Mouse (Mus musculus) CH12.LX (cell line): ENCODE measurements at regions not wholly inside any gene's neighbourhood (a gene's known extent, or its start where the extent isn't known, plus 50 kb on each side); places are given as distances from the start of the nearest gene placed in this dataset.

ENCODE experiments used
- DNase-seq: peaks from one replicate; pipeline ENCODE4 v3.0.0-alpha.2; 2013; ENCODE audit errors: extremely low read depth
- H3K27ac ChIP-seq: 2 replicates; pipeline ENCODE4 v1.5.1; 2012; ENCODE audit warnings: low read depth, mild to moderate bottlenecking, control low read depth, moderate library complexity; ENCODE audit not compliant: insufficient read depth
- H3K27me3 ChIP-seq: replicated peaks from 2 replicates; pipeline ENCODE3; 2012; ENCODE audit warnings: inconsistent platforms
- H3K36me3 ChIP-seq, 2 experiments: replicated peaks in 1 of 2; 2 replicates each; pipeline versions ENCODE3 to v1.6.1; 2012; ENCODE audit warnings: inconsistent platforms in 1 of 2, low read length in 1 of 2, mild to moderate bottlenecking in 1 of 2, mixed read lengths in 1 of 2, moderate library complexity in 1 of 2; ENCODE audit not compliant: control insufficient read depth in 1 of 2, insufficient read depth in 1 of 2
- H3K4me1 ChIP-seq, 2 experiments: 2 replicates each; pipeline ENCODE4 v1.6.1; 2012; ENCODE audit warnings: inconsistent platforms in 1 of 2, moderate library complexity in 1 of 2; ENCODE audit not compliant: insufficient read depth in 2 of 2, control insufficient read depth in 1 of 2
- H3K4me2 ChIP-seq: 2 replicates; pipeline ENCODE4 v1.6.1; 2012; ENCODE audit warnings: low read depth, mild to moderate bottlenecking, control low read depth; ENCODE audit not compliant: poor library complexity, insufficient read depth, severe bottlenecking
- H3K4me3 ChIP-seq, 3 experiments: fragments of 150-350 bp in 1 of 3; sonication (generic) in 1 of 3; replicated peaks in 1 of 3; 2 replicates each; pipeline versions ENCODE3 to v1.5.1; 2011 to 2012; ENCODE audit warnings: low read depth in 2 of 3, low read length in 2 of 3, mild to moderate bottlenecking in 2 of 3, moderate library complexity in 2 of 3, control low read depth in 1 of 3, improper control_type of control experiment in 1 of 3, inconsistent platforms in 1 of 3, mixed read lengths in 1 of 3; ENCODE audit not compliant: poor library complexity in 1 of 3
- H3K79me2 ChIP-seq: replicated peaks from 2 replicates; pipeline ENCODE4 v1.6.1; 2012; ENCODE audit warnings: mild to moderate bottlenecking, moderate library complexity; ENCODE audit not compliant: control insufficient read depth, poor library complexity, insufficient read depth, severe bottlenecking; ENCODE audit errors: extremely low read depth
- H3K9ac ChIP-seq: 2 replicates; pipeline ENCODE4 v1.6.1; 2012; ENCODE audit warnings: low read depth, mild to moderate bottlenecking, control low read depth, moderate library complexity; ENCODE audit not compliant: insufficient read depth
- H3K9me3 ChIP-seq: replicated peaks from 2 replicates; pipeline ENCODE3; 2012; ENCODE audit warnings: low read length, inconsistent platforms, mixed read lengths
- BHLHE40 ChIP-seq: IDR thresholded peaks from 2 replicates; pipeline ENCODE4 v1.6.1; 2011; ENCODE audit warnings: mild to moderate bottlenecking, low read depth, low read length, improper control_type of control experiment
- E2F4 ChIP-seq: IDR thresholded peaks from 2 replicates; pipeline ENCODE4 v1.6.1; 2011; ENCODE audit warnings: low read depth, low read length, improper control_type of control experiment; ENCODE audit not compliant: insufficient replicate concordance
- HCFC1 ChIP-seq: IDR thresholded peaks from 2 replicates; pipeline ENCODE4 v1.6.1; 2012; ENCODE audit warnings: low read depth, mild to moderate bottlenecking, inconsistent platforms, low read length, improper control_type of control experiment
- JUND ChIP-seq: conservative IDR thresholded peaks from 2 replicates; pipeline ENCODE4 v1.6.1; 2011; ENCODE audit warnings: low read depth, low read length, improper control_type of control experiment
- KAT2A ChIP-seq: IDR thresholded peaks from 2 replicates; pipeline ENCODE4 v1.6.1; 2012; ENCODE audit warnings: low read length, improper control_type of control experiment, inconsistent platforms; ENCODE audit not compliant: insufficient replicate concordance
- MXI1 ChIP-seq: IDR thresholded peaks from 2 replicates; pipeline ENCODE4 v1.6.1; 2011; ENCODE audit warnings: mild to moderate bottlenecking, low read depth, low read length, improper control_type of control experiment
- MYC ChIP-seq: IDR thresholded peaks from 2 replicates; pipeline ENCODE4 v1.6.1; 2011; ENCODE audit warnings: low read depth, mild to moderate bottlenecking, improper control_type of control experiment, low read length
- NRF1 ChIP-seq: IDR thresholded peaks from 2 replicates; pipeline ENCODE4 v1.6.1; 2014; ENCODE audit warnings: low read depth, mild to moderate bottlenecking, inconsistent platforms, low read length, improper control_type of control experiment, moderate library complexity
- POLR2A ChIP-seq: IDR thresholded peaks from 2 replicates; pipeline ENCODE4 v1.6.1; 2011; ENCODE audit warnings: low read depth, mild to moderate bottlenecking, improper control_type of control experiment, low read length
- SMC3 ChIP-seq: IDR thresholded peaks from 2 replicates; pipeline ENCODE4 v1.6.1; 2011; ENCODE audit warnings: low read depth, low read length, improper control_type of control experiment
- TBP ChIP-seq: conservative IDR thresholded peaks from 2 replicates; pipeline ENCODE4 v1.6.1; 2011; ENCODE audit warnings: low read depth, low read length, improper control_type of control experiment
- ZNF384 ChIP-seq: IDR thresholded peaks from 2 replicates; pipeline ENCODE4 v1.6.1; 2012; ENCODE audit warnings: low read depth, low read length, improper control_type of control experiment, inconsistent platforms
- dilution Hi-C: fragments of 300-500 bp; cut with MboI; formaldehyde crosslinking; loops from 2 replicates; pipeline ENCODE4 v1.14.3; 2020; ENCODE audit warnings: low sequenced_read_pairs; ENCODE audit not compliant: extremely low pct_unique_long_range_greater_than_20kb, extremely low pct_ligation_motif_present
- in situ Hi-C: fragments of 300-500 bp; cut with MboI; formaldehyde crosslinking; loops from 3 replicates; pipeline ENCODE4 v1.14.3; 2019; ENCODE audit warnings: low sequenced_read_pairs, low pct_ligation_motif_present, low pct_unique_long_range_greater_than_20kb, mixed read lengths

GRCm38 (mm10) chr1:51528671-51529070, 50.4 kb upstream of the Nabp1 start:
- H3K27ac ChIP-seq: no peak overlapping the region
- no peaks in the 10 kb centered on the region for H3K27me3 ChIP-seq
- no peak overlapping the region for H3K4me3 ChIP-seq
- no peak for TF ChIP-seq MXI1
- no peak for TF ChIP-seq KAT2A
- no peak for TF ChIP-seq E2F4
- TF ChIP-seq ZNF384: no peak
- no peak for TF ChIP-seq JUND
- no peak for TF ChIP-seq BHLHE40
- no peak for TF ChIP-seq NRF1
- TF ChIP-seq SMC3: no peak
- TF ChIP-seq POLR2A: no peak
- no peak for TF ChIP-seq HCFC1
- no peak for TF ChIP-seq MYC
- TF ChIP-seq TBP: no peak
- H3K36me3 ChIP-seq: no peaks in the 10 kb centered on the region
- in situ Hi-C loops: no loop called here
- dilution Hi-C loops: no loop called here
- H3K9ac ChIP-seq: no peak overlapping the region
- H3K4me1 ChIP-seq: peaks cover 5 to 14% of the 10 kb centered on the region in 2 experiments; a peak in 3 of 4 replicates
- no peaks in the 10 kb centered on the region for H3K9me3 ChIP-seq
- no peaks in the 10 kb centered on the region for H3K79me2 ChIP-seq
- no peak overlapping the region for H3K4me2 ChIP-seq
- DNase-seq: no peak
